Mouse (Mus musculus): Measurements from ENCODE around the gene Rpl27a. TPM values are rescaled to one million over a fixed set of nuclear protein-coding genes. Genes with fewer than 3 reads are reported as not detected.

The Rpl27a gene
- polyA plus RNA-seq, 1 experiment from 2014 or later: 177 TPM

GRCm38 (mm10) chr7:109523304-109523703 is 4.4 kb downstream of the Rpl27a start:
- peaks cover 18% of the 10 kb centered on the region for H3K4me1 ChIP-seq (replicated peaks; ENCODE audit: control insufficient read depth, insufficient read depth, low read length)
- no peak overlapping the region for H3K4me3 ChIP-seq (ENCODE audit: low read depth, low read length)
- H3K4me2 ChIP-seq (ENCODE audit: low read length): no peak overlapping the region
- DNase-seq (ENCODE audit: low spot score): no peak
- H3K9me3 ChIP-seq (ENCODE audit: control insufficient read depth, low read length): no peaks in the 10 kb centered on the region
- H3K27ac ChIP-seq (ENCODE audit: low read depth): no peak overlapping the region
- H3K36me3 ChIP-seq (ENCODE audit: control insufficient read depth, insufficient read depth, low read length): peaks cover 77% of the 10 kb centered on the region
- H3K9ac ChIP-seq (ENCODE audit: low read length): no peak overlapping the region
- H3K27me3 ChIP-seq (replicated peaks; ENCODE audit: control insufficient read depth, insufficient read depth, low read length): no peaks in the 10 kb centered on the region
- ATAC-seq (replicated peaks; ENCODE audit: low FRiP score, low TSS enrichment, low read depth): no peak
- 61% methylated on average over 2 of the region's 2 CpGs for WGBS

- peaks cover 78% of the 10 kb centered on the region for H3K36me3 ChIP-seq (ENCODE audit: control insufficient read depth, insufficient read depth, low read length)
- DNase-seq (ENCODE audit: low spot score): no peak
- peaks cover 18% of the 10 kb centered on the region for H3K4me1 ChIP-seq (replicated peaks; ENCODE audit: control insufficient read depth, insufficient read depth, low read length)
- no peak overlapping the region for H3K4me3 ChIP-seq (ENCODE audit: low read depth, low read length)
- no peaks in the 10 kb centered on the region for H3K27me3 ChIP-seq (replicated peaks; ENCODE audit: control insufficient read depth, insufficient read depth, low read length)
- H3K9me3 ChIP-seq (ENCODE audit: control insufficient read depth, low read length): no peaks in the 10 kb centered on the region
- H3K4me2 ChIP-seq (ENCODE audit: low read length): no peak overlapping the region
- 69% methylated on average over 6 of the region's 6 CpGs for WGBS
- no peak for ATAC-seq (replicated peaks; ENCODE audit: low FRiP score, low TSS enrichment, low read depth)
- H3K27ac ChIP-seq (ENCODE audit: low read depth): no peak overlapping the region; the same call in 1 of the 2 replicates
- no peak overlapping the region for H3K9ac ChIP-seq (ENCODE audit: low read length)
Measured at GRCm38 (mm10) chr7:109523741-109524441, 4.9 kb downstream of the Rpl27a start.

GRCm38 (mm10) chr7:109524442-109524744 is 5.4 kb downstream of the Rpl27a start:
- H3K27ac ChIP-seq (ENCODE audit: low read depth): no peak overlapping the region; the same call in 1 of the 2 replicates
- H3K4me1 ChIP-seq (replicated peaks; ENCODE audit: control insufficient read depth, insufficient read depth, low read length): peaks cover 18% of the 10 kb centered on the region
- peaks cover 80% of the 10 kb centered on the region for H3K36me3 ChIP-seq (ENCODE audit: control insufficient read depth, insufficient read depth, low read length)
- no peak overlapping the region for H3K4me3 ChIP-seq (ENCODE audit: low read depth, low read length)
- no peak overlapping the region for H3K9ac ChIP-seq (ENCODE audit: low read length)
- no peak for ATAC-seq (replicated peaks; ENCODE audit: low FRiP score, low TSS enrichment, low read depth)
- no peak for DNase-seq (ENCODE audit: low spot score)
- no peaks in the 10 kb centered on the region for H3K9me3 ChIP-seq (ENCODE audit: control insufficient read depth, low read length)
- H3K27me3 ChIP-seq (replicated peaks; ENCODE audit: control insufficient read depth, insufficient read depth, low read length): no peaks in the 10 kb centered on the region
- no peak overlapping the region for H3K4me2 ChIP-seq (ENCODE audit: low read length)

GRCm38 (mm10) chr7:109524763-109525162 is 5.8 kb downstream of the Rpl27a start:
- no peak overlapping the region for H3K9ac ChIP-seq (ENCODE audit: low read length)
- no peak overlapping the region for H3K4me2 ChIP-seq (ENCODE audit: low read length)
- 81% methylated on average over 3 of the region's 3 CpGs for WGBS
- H3K4me1 ChIP-seq (replicated peaks; ENCODE audit: control insufficient read depth, insufficient read depth, low read length): peaks cover 18% of the 10 kb centered on the region
- DNase-seq (ENCODE audit: low spot score): no peak
- H3K27me3 ChIP-seq (replicated peaks; ENCODE audit: control insufficient read depth, insufficient read depth, low read length): no peaks in the 10 kb centered on the region
- H3K36me3 ChIP-seq (ENCODE audit: control insufficient read depth, insufficient read depth, low read length): peaks cover 84% of the 10 kb centered on the region
- no peaks in the 10 kb centered on the region for H3K9me3 ChIP-seq (ENCODE audit: control insufficient read depth, low read length)
- no peak overlapping the region for H3K4me3 ChIP-seq (ENCODE audit: low read depth, low read length)
- H3K27ac ChIP-seq (ENCODE audit: low read depth): no peak overlapping the region; the same call in 1 of the 2 replicates
- ATAC-seq (replicated peaks; ENCODE audit: low FRiP score, low TSS enrichment, low read depth): no peak

- WGBS: 66% methylated on average over 16 of the region's 16 CpGs
- Histone ChIP-seq H3K9ac (ENCODE audit: low read length) (no peak overlapping the region), H3K36me3 (ENCODE audit: control insufficient read depth, insufficient read depth, low read length) (peaks cover 83% of the 10 kb centered on the region), H3K27ac (ENCODE audit: low read depth) (0 out of 2 replicates have a peak overlapping the region, but pooled peaks have one; percentile 14), H3K27me3 (replicated peaks; ENCODE audit: control insufficient read depth, insufficient read depth, low read length) (no peaks in the 10 kb centered on the region), H3K4me3 (ENCODE audit: low read depth, low read length) (no peak overlapping the region), H3K9me3 (ENCODE audit: control insufficient read depth, low read length) (no peaks in the 10 kb centered on the region), H3K4me1 (replicated peaks; ENCODE audit: control insufficient read depth, insufficient read depth, low read length) (peaks cover 8% of the 10 kb centered on the region), H3K4me2 (ENCODE audit: low read length) (no peak overlapping the region)
- no peak for DNase-seq (ENCODE audit: low spot score)
- ATAC-seq (replicated peaks; ENCODE audit: low FRiP score, low TSS enrichment, low read depth): no peak
Measured at GRCm38 (mm10) chr7:109525740-109526663, 7.1 kb downstream of the Rpl27a start.

- WGBS: 70% methylated on average over 3 of the region's 3 CpGs
- Histone ChIP-seq H3K36me3 (ENCODE audit: control insufficient read depth, insufficient read depth, low read length) (peaks cover 82% of the 10 kb centered on the region), H3K9me3 (ENCODE audit: control insufficient read depth, low read length) (no peaks in the 10 kb centered on the region), H3K4me1 (replicated peaks; ENCODE audit: control insufficient read depth, insufficient read depth, low read length) (no peaks in the 10 kb centered on the region), H3K4me2 (ENCODE audit: low read length) (no peak overlapping the region), H3K4me3 (ENCODE audit: low read depth, low read length) (no peak overlapping the region), H3K9ac (ENCODE audit: low read length) (no peak overlapping the region), H3K27ac (ENCODE audit: low read depth) (no peak overlapping the region), H3K27me3 (replicated peaks; ENCODE audit: control insufficient read depth, insufficient read depth, low read length) (no peaks in the 10 kb centered on the region)
- DNase-seq (ENCODE audit: low spot score) (no peak), ATAC-seq (replicated peaks; ENCODE audit: low FRiP score, low TSS enrichment, low read depth) (no peak)
Measured at GRCm38 (mm10) chr7:109527536-109527935, 8.6 kb downstream of the Rpl27a start.

GRCm38 (mm10) chr7:109528356-109528755 is 9.4 kb downstream of the Rpl27a start:
- Histone ChIP-seq H3K27me3 (replicated peaks; ENCODE audit: control insufficient read depth, insufficient read depth, low read length) (no peaks in the 10 kb centered on the region), H3K9me3 (ENCODE audit: control insufficient read depth, low read length) (no peaks in the 10 kb centered on the region), H3K27ac (ENCODE audit: low read depth) (no peak overlapping the region), H3K36me3 (ENCODE audit: control insufficient read depth, insufficient read depth, low read length) (peaks cover 82% of the 10 kb centered on the region), H3K4me3 (ENCODE audit: low read depth, low read length) (no peak overlapping the region), H3K4me1 (replicated peaks; ENCODE audit: control insufficient read depth, insufficient read depth, low read length) (no peaks in the 10 kb centered on the region), H3K4me2 (ENCODE audit: low read length) (no peak overlapping the region), H3K9ac (ENCODE audit: low read length) (no peak overlapping the region)
- 20% methylated on average over 3 of the region's 3 CpGs for WGBS
- peak; percentile 32; the same call in 1 of the 2 replicates for ATAC-seq (replicated peaks; ENCODE audit: low FRiP score, low TSS enrichment, low read depth)
- peak; percentile 75 for DNase-seq (ENCODE audit: low spot score)

- DNase-seq (ENCODE audit: low spot score): no peak
- ATAC-seq (replicated peaks; ENCODE audit: low FRiP score, low TSS enrichment, low read depth): no peak
- Histone ChIP-seq H3K4me2 (ENCODE audit: low read length) (no peak overlapping the region), H3K4me3 (ENCODE audit: low read depth, low read length) (no peak overlapping the region), H3K27ac (ENCODE audit: low read depth) (no peak overlapping the region), H3K9me3 (ENCODE audit: control insufficient read depth, low read length) (no peaks in the 10 kb centered on the region), H3K36me3 (ENCODE audit: control insufficient read depth, insufficient read depth, low read length) (peaks cover 81% of the 10 kb centered on the region), H3K4me1 (replicated peaks; ENCODE audit: control insufficient read depth, insufficient read depth, low read length) (no peaks in the 10 kb centered on the region), H3K9ac (ENCODE audit: low read length) (no peak overlapping the region), H3K27me3 (replicated peaks; ENCODE audit: control insufficient read depth, insufficient read depth, low read length) (no peaks in the 10 kb centered on the region)
- 86% methylated on average over 2 of the region's 2 CpGs for WGBS
Measured at GRCm38 (mm10) chr7:109529741-109530140, 10.8 kb downstream of the Rpl27a start.
